Mouse (Mus musculus) neutrophil, adult 83 days (primary cell): ENCODE data around the gene Ano3. TPM values are rescaled to one million over a fixed set of nuclear protein-coding genes. Genes with fewer than 3 reads are reported as not detected.

Experiments used
- total RNA-seq, 2 experiments: library from RNA; stranded (reverse); gene quantifications; one replicate each; pipeline ENCODE4 v1.2.4; 2023

The Ano3 gene
- not detected for total RNA-seq

GRCm38 (mm10) chr2:110950823-110951222 lies at the start of gene Ano3:
TSS of gene Ano3 (minus strand) at chr2:110950923.

GRCm38 (mm10) chr2:110721290-110721753 lies 229.4 kb downstream of the Ano3 start, which contains the start of gene Muc15:
TSS of gene Muc15 (plus strand) at chr2:110721340.

Other genes with a start within 250 kb of the Ano3 start
- not detected for gene Muc15, start 229.6 kb downstream of the Ano3 start, total RNA-seq
- not detected for gene Gm13941, start 155.1 kb upstream of the Ano3 start, total RNA-seq
- not detected for gene Gm15130, start 202.0 kb upstream of the Ano3 start, total RNA-seq